Mouse (Mus musculus): ENCODE measurements at regions not wholly inside any gene's neighbourhood (a gene's known extent, or its start where the extent isn't known, plus 50 kb on each side); places are given as distances from the start of the nearest gene placed in this dataset.
A peak's percentile ranks its signal among the peaks of the same experiment; 100 is the strongest.

DNA sequence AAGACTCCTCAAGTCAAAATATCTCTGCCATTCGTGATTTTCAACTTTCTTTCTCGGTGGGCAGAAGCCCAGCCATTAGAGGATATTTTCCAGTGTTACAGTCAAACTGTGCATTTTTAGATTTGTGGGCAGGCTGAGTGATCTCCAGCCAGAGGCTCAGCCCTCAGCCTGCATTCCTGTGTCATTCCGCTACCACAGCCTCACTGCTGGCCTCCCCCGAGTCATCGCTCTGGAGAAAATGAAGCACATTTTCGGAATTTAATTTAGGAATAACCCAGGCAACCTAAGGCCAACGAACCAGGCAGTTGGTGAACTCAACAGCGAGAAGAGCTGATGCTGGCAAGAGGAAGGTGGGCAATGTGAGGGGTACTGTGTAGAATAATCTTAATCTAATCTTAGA is 80.9 kb upstream of the Nudt7 start:
- DNase-seq (ENCODE audit: low spot score in 2 of 2): no peak

DNA sequence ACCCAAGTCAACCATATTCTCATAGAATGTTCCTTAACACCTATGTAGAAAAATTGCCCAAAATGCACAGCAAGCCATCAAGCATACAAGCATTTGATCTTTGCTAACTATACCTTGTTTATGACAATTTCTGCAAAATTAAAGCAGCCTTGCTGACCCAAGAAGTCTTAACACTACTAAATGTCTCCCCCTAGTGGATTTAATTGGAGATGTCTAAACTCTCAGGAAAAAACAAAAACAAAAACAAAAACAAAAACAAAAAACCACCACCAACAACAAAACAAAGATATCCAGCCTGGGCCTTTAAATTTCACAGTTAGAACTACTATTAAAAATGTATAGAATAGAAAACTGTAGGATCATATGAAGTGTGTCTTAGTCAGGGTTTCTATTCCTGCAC is 69.8 kb upstream of the Nudt7 start:
- no peak for DNase-seq (ENCODE audit: low spot score in 2 of 2)

DNA sequence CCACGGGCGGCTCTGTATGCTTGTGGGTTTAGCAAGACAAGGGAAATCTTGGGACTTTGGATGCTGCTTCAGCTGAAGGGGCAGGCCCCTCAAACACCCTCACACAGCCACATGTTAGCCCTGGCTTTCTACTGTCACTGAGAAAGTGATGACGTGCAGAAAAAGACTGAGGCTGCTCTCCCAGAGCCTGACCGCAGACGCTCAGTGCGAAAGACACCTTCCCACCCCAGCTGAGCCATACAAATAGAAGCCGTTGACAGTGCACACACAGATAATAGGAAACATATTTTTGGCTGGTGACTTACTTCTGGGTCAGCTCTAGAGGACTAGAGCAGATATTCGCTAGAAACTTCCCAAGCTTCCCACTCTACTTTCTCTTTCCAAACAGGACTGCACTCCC is 61.0 kb upstream of the Nudt7 start:
- DNase-seq (ENCODE audit: low spot score in 2 of 2): no peak

DNA sequence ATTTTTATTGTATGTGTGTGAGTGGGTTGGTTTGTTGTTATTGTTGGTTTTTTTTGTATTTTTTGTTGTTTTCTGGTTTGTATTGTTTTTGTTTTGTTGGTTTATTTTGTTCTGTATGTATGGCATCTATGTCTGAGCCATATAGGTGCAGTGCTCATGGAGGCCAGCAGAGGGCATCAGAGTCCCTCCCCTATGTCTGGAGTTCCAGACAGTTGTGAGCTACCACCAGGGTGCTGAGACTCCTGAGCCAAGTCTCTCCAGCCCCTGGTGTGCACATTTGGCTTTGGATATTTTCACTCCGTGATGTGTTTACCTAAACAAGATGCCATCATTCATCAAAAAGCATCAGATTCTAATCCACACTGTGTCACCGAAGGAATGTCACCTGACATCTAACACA is 59.2 kb upstream of the Nudt7 start:
- DNase-seq (ENCODE audit: low spot score in 2 of 2): no peak

DNA sequence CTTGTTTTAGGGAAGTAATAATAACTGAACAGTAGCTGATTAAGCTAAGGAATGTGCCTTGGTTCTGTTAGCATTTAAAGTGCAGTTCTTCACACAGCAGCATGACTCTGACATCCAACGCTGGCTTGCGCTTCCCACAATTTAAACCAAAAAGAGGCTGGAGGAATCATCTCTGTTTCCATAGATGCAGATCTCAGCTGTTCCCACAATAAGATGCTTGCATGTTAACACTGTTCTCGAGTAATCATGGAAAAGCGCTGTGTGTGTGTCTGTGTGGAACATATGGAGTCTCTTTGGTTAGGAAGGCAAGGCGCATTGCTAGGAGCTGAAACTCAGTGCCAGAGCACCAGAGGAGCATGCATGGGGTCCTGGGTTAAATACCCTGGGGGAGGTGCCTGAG is 56.7 kb upstream of the Nudt7 start:
- DNase-seq (ENCODE audit: low spot score in 2 of 2): peak; percentile 58 to 77

DNA sequence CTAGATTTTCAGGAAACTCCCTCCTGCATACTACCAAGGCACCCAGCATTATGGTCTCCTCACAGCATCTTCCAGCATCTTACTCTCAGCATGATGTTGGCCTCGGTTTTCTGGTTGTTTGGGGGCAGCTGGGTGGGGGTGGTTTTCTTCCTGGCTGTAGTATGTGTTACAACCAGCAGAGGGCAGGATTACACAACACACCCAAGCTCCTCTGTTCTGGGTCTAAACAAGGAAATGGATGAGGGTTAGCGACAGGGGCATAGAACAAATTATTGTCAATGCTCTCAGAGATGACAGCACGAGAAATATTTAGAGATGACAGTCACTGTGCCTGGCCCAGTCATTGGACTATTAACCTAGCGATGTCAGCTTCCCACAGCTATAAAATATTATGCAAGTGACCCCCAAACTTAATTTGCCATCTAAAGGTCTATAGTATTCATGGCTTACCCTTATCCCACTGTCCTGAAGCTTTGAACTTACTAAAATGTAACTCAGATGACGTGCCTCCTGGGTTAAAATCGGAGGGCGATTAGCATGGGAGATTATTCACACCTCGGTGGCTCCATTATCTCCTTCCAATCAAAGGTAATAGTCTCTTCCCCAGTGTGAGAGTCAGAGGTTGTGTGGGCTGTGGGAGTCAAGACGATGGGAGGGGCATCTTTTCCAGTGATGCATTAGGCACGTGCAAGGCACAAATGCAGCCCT is 52.2 kb upstream of the Nudt7 start:
- DNase-seq (ENCODE audit: low spot score in 2 of 2): peak; percentile 59 to 71

DNA sequence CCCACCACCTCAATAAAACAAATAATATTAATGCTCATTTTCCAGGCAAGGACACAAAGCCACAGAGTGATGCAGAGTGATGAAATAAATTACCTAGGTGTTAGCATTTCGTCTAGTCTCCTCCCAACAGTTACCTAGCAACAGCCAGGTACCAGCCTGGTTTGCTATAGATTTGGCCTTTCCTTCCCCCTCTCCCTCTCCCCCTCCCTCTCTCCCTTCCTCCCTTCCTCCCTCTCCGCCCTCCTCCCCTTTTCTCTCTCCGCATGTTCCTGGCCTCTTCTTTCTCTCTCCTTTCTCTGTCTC is 51.6 kb upstream of the Nudt7 start:
- DNase-seq (ENCODE audit: low spot score in 2 of 2): no peak
